Comparison of ENCODE assay signal across 23 mouse cellular contexts in the genomic region with DNA sequence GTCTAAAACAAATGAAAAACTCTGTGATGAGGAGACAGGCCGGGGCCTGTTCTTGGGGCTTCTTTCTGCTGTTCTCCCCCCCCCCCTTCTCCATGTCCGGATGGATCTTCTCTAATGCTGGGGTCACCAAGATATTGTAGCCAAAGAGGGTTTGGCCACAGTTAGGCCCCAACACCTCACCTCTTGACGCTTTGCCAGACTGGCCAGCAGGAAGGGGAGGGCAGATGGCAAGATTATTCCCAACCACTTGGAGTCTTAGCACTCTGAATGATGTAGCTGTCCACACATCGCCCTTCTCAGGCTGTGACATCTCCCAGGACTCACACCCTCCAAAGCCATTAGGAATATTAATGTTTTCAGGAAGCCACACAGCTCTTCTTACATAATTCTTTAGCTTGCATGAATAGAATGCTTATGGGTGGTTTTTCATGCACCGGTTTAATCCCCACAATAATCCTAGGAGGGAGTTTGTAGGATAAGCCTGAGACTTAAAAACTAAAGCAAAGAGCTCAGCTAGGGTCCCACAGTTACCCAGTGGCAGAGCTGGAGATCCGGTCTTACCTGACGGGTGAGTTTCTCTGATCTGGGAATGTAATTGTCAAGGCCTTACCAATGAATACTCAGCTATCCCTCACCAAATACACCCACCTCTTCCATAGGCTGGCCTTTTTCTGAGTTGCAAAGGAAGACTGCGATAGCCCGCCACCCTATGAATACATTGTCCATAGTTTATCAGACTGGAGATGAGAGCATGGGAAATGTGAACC. TPM values are rescaled to one million over a fixed set of nuclear protein-coding genes. Genes with fewer than 3 reads are reported as not detected.
DNase-seq lines count a peak whose midpoint lies in the region; ATAC-seq and TF ChIP-seq lines count a peak whose summit lies in the region.
"Had no signal": no experiment of that assay in that cellular context is flagged by ENCODE, and none has a peak within 500 bp of the region (broad histone marks: within the 10 kb centered on the region; RNA-seq: fewer than 3 reads in every experiment).

No protein-coding gene starts in this region.

- TF ChIP-seq EP300 in heart, adult 2 months (IDR thresholded peaks at IDR 0.05; ENCODE audit: insufficient read depth, low read depth, low read length) = no peak
- TF ChIP-seq EP300 in stomach, postnatal 0 days (optimal IDR thresholded peaks at IDR 0.05) = no peak

- DNase-seq in heart, adult 2 months = no peak
- no peak for DNase-seq in stomach, postnatal 0 days (ENCODE audit: low spot score)
- DNase-seq in embryonic facial prominence, embryonic 11.5 days (ENCODE audit: low spot score) = peak; percentile 29
- no peak for DNase-seq in testis, postnatal 10 days (ENCODE audit: low spot score)
- no peak for DNase-seq in ovary, adult 18-20 months (ENCODE audit: low spot score)
- DNase-seq: gastrocnemius, adult 2 months; heart, postnatal 14 days; kidney, postnatal 10 days; lung, postnatal 36 days had no signal

- no peak for TF ChIP-seq CTCF in heart, adult 2 months (IDR thresholded peaks at IDR 0.05)
- TF ChIP-seq CTCF in stomach, postnatal 0 days (IDR thresholded peaks at IDR 0.05; ENCODE audit: low read depth) = no peak

- H3K4me2 ChIP-seq in heart, embryonic 12.5 days = no peak overlapping the region
- H3K4me2 ChIP-seq in stomach, embryonic 14.5 days (replicated peaks; ENCODE audit: low read depth, low read length) = no peak overlapping the region
- no peak overlapping the region for H3K4me2 ChIP-seq in stomach, postnatal 0 days (replicated peaks; ENCODE audit: low read depth)
- no peak overlapping the region for H3K4me2 ChIP-seq in embryonic facial prominence, embryonic 11.5 days (ENCODE audit: low read depth, low read length)
- H3K4me2 ChIP-seq: hindbrain, embryonic 15.5 days; liver, embryonic 15.5 days; neural tube, embryonic 12.5 days had no signal

- H3K4me3 ChIP-seq in heart, embryonic 12.5 days = no peak overlapping the region
- H3K4me3 ChIP-seq in heart, adult 2 months = no peak overlapping the region
- H3K4me3 ChIP-seq in stomach, embryonic 14.5 days (ENCODE audit: low read depth, low read length) = no peak overlapping the region
- no peak overlapping the region for H3K4me3 ChIP-seq in stomach, postnatal 0 days (ENCODE audit: low read depth, low read length)
- no peak overlapping the region for H3K4me3 ChIP-seq in embryonic facial prominence, embryonic 11.5 days (ENCODE audit: low read depth, low read length)
- H3K4me3 ChIP-seq: gastrocnemius, adult 2 months; hindbrain, embryonic 15.5 days; liver, embryonic 15.5 days; neural tube, embryonic 12.5 days had no signal

- WGBS in heart, embryonic 12.5 days = 56% methylated on average over 9 of the region's 9 CpGs
- WGBS in heart, adult 2 months = 66% methylated on average over 9 of the region's 9 CpGs
- 71% methylated on average over 9 of the region's 9 CpGs for WGBS in stomach, embryonic 14.5 days
- WGBS in stomach, postnatal 0 days = 50% methylated on average over 9 of the region's 9 CpGs
- 82% methylated on average over 9 of the region's 9 CpGs for WGBS in embryonic facial prominence, embryonic 11.5 days

- ATAC-seq in heart, embryonic 12.5 days (ENCODE audit: insufficient number of reproducible peaks, low FRiP score) = 0 out of 2 replicates have a peak, but pooled peaks have one; percentile 15
- ATAC-seq in stomach, embryonic 14.5 days (ENCODE audit: insufficient number of reproducible peaks, insufficient read depth, low FRiP score, low read depth) = peak; percentile 54
- no peak for ATAC-seq in stomach, postnatal 0 days (ENCODE audit: low FRiP score, low TSS enrichment)
- no peak for ATAC-seq in embryonic facial prominence, embryonic 11.5 days (replicated peaks; ENCODE audit: insufficient number of reproducible peaks, low FRiP score, low TSS enrichment, low read depth)
- ATAC-seq: CD4-positive, CD25-positive, alpha-beta regulatory T cell, adult 4 months; intestine, postnatal 0 days had no signal

- no peak overlapping the region for H3K27ac ChIP-seq in heart, embryonic 12.5 days (ENCODE audit: poor library complexity, severe bottlenecking)
- no peak overlapping the region for H3K27ac ChIP-seq in heart, adult 2 months
- H3K27ac ChIP-seq in stomach, embryonic 14.5 days (ENCODE audit: low read length) = peak overlapping the region; percentile 27; the same call in 1 of the 2 replicates
- no peak overlapping the region for H3K27ac ChIP-seq in stomach, postnatal 0 days (replicated peaks)
- no peak overlapping the region for H3K27ac ChIP-seq in embryonic facial prominence, embryonic 11.5 days (replicated peaks; ENCODE audit: low read depth, low read length)
- H3K27ac ChIP-seq: gastrocnemius, adult 2 months; hindbrain, embryonic 15.5 days; liver, embryonic 15.5 days; neural tube, embryonic 12.5 days had no signal

- intact Hi-C loops in heart, adult 2 months (cut with DNase I) = no loop called here

- H3K4me1 ChIP-seq in heart, embryonic 12.5 days (replicated peaks) = peaks cover 9% of the 10 kb centered on the region; the same call in 1 of the 2 replicates
- no peaks in the 10 kb centered on the region for H3K4me1 ChIP-seq in heart, adult 2 months (ENCODE audit: control insufficient read depth, insufficient read depth, low read length)
- no peaks in the 10 kb centered on the region for H3K4me1 ChIP-seq in stomach, embryonic 14.5 days (ENCODE audit: control insufficient read depth, insufficient read depth, low read length)
- H3K4me1 ChIP-seq in stomach, postnatal 0 days (replicated peaks; ENCODE audit: control insufficient read depth, insufficient read depth) = peaks cover 3% of the 10 kb centered on the region; the same call in 1 of the 2 replicates
- H3K4me1 ChIP-seq in embryonic facial prominence, embryonic 11.5 days (ENCODE audit: control insufficient read depth, insufficient read depth, low read length) = no peaks in the 10 kb centered on the region
- H3K4me1 ChIP-seq: hindbrain, embryonic 15.5 days; liver, embryonic 15.5 days; neural tube, embryonic 12.5 days had no signal

- no peak for TF ChIP-seq POLR2A in heart, adult 2 months (IDR thresholded peaks at IDR 0.05; ENCODE audit: insufficient read depth, low read depth, low read length)

- no peaks in the 10 kb centered on the region for H3K9me3 ChIP-seq in heart, embryonic 12.5 days (replicated peaks)
- H3K9me3 ChIP-seq in stomach, embryonic 14.5 days (ENCODE audit: control insufficient read depth, low read depth, low read length) = no peaks in the 10 kb centered on the region
- no peaks in the 10 kb centered on the region for H3K9me3 ChIP-seq in stomach, postnatal 0 days (ENCODE audit: control insufficient read depth, low read length)
- no peaks in the 10 kb centered on the region for H3K9me3 ChIP-seq in embryonic facial prominence, embryonic 11.5 days (replicated peaks; ENCODE audit: control insufficient read depth, low read length)
- H3K9me3 ChIP-seq: G1E; hindbrain, embryonic 15.5 days; liver, embryonic 15.5 days; neural tube, embryonic 12.5 days had no signal

- H3K9ac ChIP-seq in heart, embryonic 12.5 days = no peak overlapping the region
- no peak overlapping the region for H3K9ac ChIP-seq in heart, adult 2 months (ENCODE audit: low read depth, low read length)
- H3K9ac ChIP-seq in stomach, embryonic 14.5 days (replicated peaks; ENCODE audit: low read depth, low read length) = no peak overlapping the region
- H3K9ac ChIP-seq in stomach, postnatal 0 days (ENCODE audit: low read length) = no peak overlapping the region
- no peak overlapping the region for H3K9ac ChIP-seq in embryonic facial prominence, embryonic 11.5 days (replicated peaks; ENCODE audit: low read length)
- H3K9ac ChIP-seq: hindbrain, embryonic 15.5 days; liver, embryonic 15.5 days; neural tube, embryonic 12.5 days had no signal

- H3K27me3 ChIP-seq in heart, embryonic 12.5 days (replicated peaks) = no peaks in the 10 kb centered on the region
- H3K27me3 ChIP-seq in heart, adult 2 months (ENCODE audit: control insufficient read depth, insufficient read depth, low read length) = no peaks in the 10 kb centered on the region
- H3K27me3 ChIP-seq in stomach, embryonic 14.5 days (ENCODE audit: control insufficient read depth, insufficient read depth, low read length) = no peaks in the 10 kb centered on the region
- H3K27me3 ChIP-seq in stomach, postnatal 0 days (ENCODE audit: control insufficient read depth, insufficient read depth, low read length) = no peaks in the 10 kb centered on the region
- H3K27me3 ChIP-seq in embryonic facial prominence, embryonic 11.5 days (ENCODE audit: control insufficient read depth, insufficient read depth, low read length) = no peaks in the 10 kb centered on the region
- H3K27me3 ChIP-seq: hindbrain, embryonic 15.5 days; liver, embryonic 15.5 days; neural tube, embryonic 12.5 days had no signal

- H3K79me2 ChIP-seq in heart, adult 2 months (replicated peaks; ENCODE audit: control insufficient read depth, insufficient read depth, low read length) = no peaks in the 10 kb centered on the region

- no peaks in the 10 kb centered on the region for H3K36me3 ChIP-seq in heart, embryonic 12.5 days
- H3K36me3 ChIP-seq in heart, adult 2 months (ENCODE audit: control insufficient read depth, insufficient read depth, low read length) = no peaks in the 10 kb centered on the region
- no peaks in the 10 kb centered on the region for H3K36me3 ChIP-seq in stomach, embryonic 14.5 days (ENCODE audit: control insufficient read depth, insufficient read depth, low read length)
- H3K36me3 ChIP-seq in stomach, postnatal 0 days (ENCODE audit: control insufficient read depth, insufficient read depth, low read length) = no peaks in the 10 kb centered on the region
- no peaks in the 10 kb centered on the region for H3K36me3 ChIP-seq in embryonic facial prominence, embryonic 11.5 days (replicated peaks; ENCODE audit: control insufficient read depth, insufficient read depth, low read depth, low read length)
- H3K36me3 ChIP-seq: G1E; hindbrain, embryonic 15.5 days; liver, embryonic 15.5 days; neural tube, embryonic 12.5 days had no signal

RNA-seq across cellular contexts. Expression of a gene that starts 35.9 kb away (rescaled TPM):
- polyA plus RNA-seq in heart, embryonic 12.5 days (2016; fragmentation: Nextera tagmentation; extraction: Ambion mirVana) = not detected in 2 replicates
- total RNA-seq in heart, adult 2 months (2021) = not detected
- not detected in 2 replicates for polyA plus RNA-seq in heart, adult 2 months (2012; rRNA removed)
- 0.70 TPM in 1 of 2 replicates, not detected in the other for polyA plus RNA-seq in stomach, embryonic 14.5 days (2014; fragmentation: Nextera tagmentation; extraction: Ambion mirVana)
- polyA plus RNA-seq in stomach, postnatal 0 days (2015; fragmentation: Nextera tagmentation; extraction: Ambion mirVana) = 0.17 TPM in 1 of 2 replicates, not detected in the other
- not detected in 2 replicates for polyA plus RNA-seq in embryonic facial prominence, embryonic 11.5 days (2014; fragmentation: Nextera tagmentation; extraction: Ambion mirVana)
- total RNA-seq: adrenal gland, postnatal 4 days; G1E; gastrocnemius, adult 2 months; heart, adult 8-10 months; heart, postnatal 14 days; layer of hippocampus, adult 8-10 months; left cerebral cortex, postnatal 10 days; monocyte, adult 5-6 weeks had no signal
- polyA plus RNA-seq: CD4-positive, CD25-positive, alpha-beta regulatory T cell, adult 4 months; G1E; limb, embryonic 14.5 days; liver, embryonic 15.5 days had no signal

Comparison
In these comparisons a context has a peak if more than half of its experiments do, and no peak if none do; other contexts are left out.
1. ATAC-seq: peak in heart, embryonic 12.5 days (single experiment) and stomach, embryonic 14.5 days (single experiment); none in stomach, postnatal 0 days (single experiment) and embryonic facial prominence, embryonic 11.5 days (single experiment).